Comparison of ENCODE assay signal across 8 mouse cellular contexts in genomic region chr1:171118269-171118684, GRCm38 (mm10). TPM values are rescaled to one million over a fixed set of nuclear protein-coding genes. Genes with fewer than 3 reads are reported as not detected.
DNase-seq lines count a peak whose midpoint lies in the region; ATAC-seq and TF ChIP-seq lines count a peak whose summit lies in the region.

No protein-coding gene starts in this region.

- peak; percentile 95 for DNase-seq in 416B (ENCODE audit: low read depth)
- DNase-seq in ES-E14 (ENCODE audit: low read depth, low spot score): peak; percentile 83
- peak; percentile 70 for DNase-seq in cerebellum, adult 9-11 months
- peak; percentile 44 for DNase-seq in gastrocnemius, adult 2 months
- DNase-seq in kidney, postnatal 4 days: peak; percentile 53 to 54

- in situ Hi-C loops in ES-E14 (cut with MboI; ENCODE audit: low sequenced_read_pairs in 2 of 2, unreplicated experiment in 2 of 2): loop anchor here in 1 of 2 experiments (10.0 kb wide), 1 partner anchor 127 kb away; no protein-coding TSS in a partner anchor

- no peak overlapping the region for H3K9ac ChIP-seq in ES-E14 (ENCODE audit: insufficient read depth, low read depth, low read length, poor library complexity, severe bottlenecking)
- no peak overlapping the region for H3K9ac ChIP-seq in liver, embryonic 16.5 days (ENCODE audit: low read depth, low read length)
- no peak overlapping the region for H3K9ac ChIP-seq in neural tube, embryonic 14.5 days (replicated peaks; ENCODE audit: low read depth, low read length)

- peaks cover 2 to 5% of the 10 kb centered on the region in 2 experiments; a peak in 2 of 4 replicates for H3K4me1 ChIP-seq in ES-E14 (ENCODE audit: control insufficient read depth in 2 of 2, insufficient read depth in 2 of 2, low read length in 2 of 2, poor library complexity in 1 of 2)
- H3K4me1 ChIP-seq in liver, embryonic 16.5 days (ENCODE audit: control insufficient read depth, low read depth, low read length): peaks cover 43% of the 10 kb centered on the region
- 0 out of 2 replicates have a peak, but pooled peaks cover 3% of the 10 kb centered on the region for H3K4me1 ChIP-seq in neural tube, embryonic 14.5 days (ENCODE audit: control insufficient read depth, insufficient read depth, low read length)

- ATAC-seq in liver, embryonic 16.5 days (ENCODE audit: low read depth): peak; percentile 35
- peak; percentile 25; the same call in 1 of the 2 replicates for ATAC-seq in neural tube, embryonic 14.5 days (ENCODE audit: low read depth)
- ATAC-seq in activated CD4-positive, CD25-positive, alpha-beta regulatory T cell, adult 4 months: no peak

- H3K27me3 ChIP-seq in liver, embryonic 16.5 days (ENCODE audit: control insufficient read depth, insufficient read depth, low read depth, low read length): no peaks in the 10 kb centered on the region
- H3K27me3 ChIP-seq in neural tube, embryonic 14.5 days (ENCODE audit: control insufficient read depth, insufficient read depth, low read length): no peaks in the 10 kb centered on the region

- H3K4me2 ChIP-seq in liver, embryonic 16.5 days (ENCODE audit: low read depth, low read length): no peak overlapping the region
- no peak overlapping the region for H3K4me2 ChIP-seq in neural tube, embryonic 14.5 days (ENCODE audit: low read depth, low read length)

- H3K9me3 ChIP-seq in ES-E14 (ENCODE audit: control insufficient read depth, insufficient read depth, low read depth, low read length): no peaks in the 10 kb centered on the region
- H3K9me3 ChIP-seq in liver, embryonic 16.5 days (replicated peaks; ENCODE audit: control insufficient read depth, low read length): no peaks in the 10 kb centered on the region
- H3K9me3 ChIP-seq in neural tube, embryonic 14.5 days (ENCODE audit: control insufficient read depth, low read length): no peaks in the 10 kb centered on the region

- no peak overlapping the region for H3K27ac ChIP-seq in ES-E14 (ENCODE audit: insufficient read depth, low read depth, low read length, poor library complexity, severe bottlenecking)
- H3K27ac ChIP-seq in gastrocnemius, adult 2 months: no peak overlapping the region
- no peak overlapping the region for H3K27ac ChIP-seq in liver, embryonic 16.5 days (ENCODE audit: low read length)
- H3K27ac ChIP-seq in neural tube, embryonic 14.5 days (ENCODE audit: low read depth, low read length): no peak overlapping the region

- peak; percentile 59 for TF ChIP-seq CTCF in gastrocnemius, adult 2 months (IDR thresholded peaks at IDR 0.05)

- no peaks in the 10 kb centered on the region for H3K36me3 ChIP-seq in ES-E14 (ENCODE audit: control insufficient read depth, insufficient read depth, low read length, poor library complexity, severe bottlenecking)
- no peaks in the 10 kb centered on the region for H3K36me3 ChIP-seq in liver, embryonic 16.5 days (ENCODE audit: control insufficient read depth, insufficient read depth)
- H3K36me3 ChIP-seq in neural tube, embryonic 14.5 days (ENCODE audit: control insufficient read depth, insufficient read depth, low read length): no peaks in the 10 kb centered on the region

- WGBS in liver, embryonic 16.5 days (ENCODE audit: insufficient replicate concordance): 10% methylated on average over 4 of the region's 4 CpGs
- 20% methylated on average over 4 of the region's 4 CpGs for WGBS in neural tube, embryonic 14.5 days

- no peak overlapping the region for H3K4me3 ChIP-seq in ES-E14 (ENCODE audit: insufficient read depth in 1 of 2, low read depth in 1 of 2, low read length in 2 of 2, poor library complexity in 1 of 2, severe bottlenecking in 1 of 2)
- H3K4me3 ChIP-seq in gastrocnemius, adult 2 months: no peak overlapping the region
- no peak overlapping the region for H3K4me3 ChIP-seq in liver, embryonic 16.5 days (ENCODE audit: low read depth, low read length)
- H3K4me3 ChIP-seq in neural tube, embryonic 14.5 days (ENCODE audit: low read depth, low read length): no peak overlapping the region

- intact Hi-C loops in gastrocnemius, adult 2 months (cut with DNase I): loop anchor here (2.0 to 10.0 kb wide), 3 partner anchors 33 to 227 kb away; partner anchors contain the start of genes Mpz, Nit1, Pfdn2 and Ppox

TF ChIP-seq in ES-E14, 5 proteins besides CTCF, POLR2A, EP300 and RAD21:
- TF ChIP-seq ZNF384 (IDR thresholded peaks at IDR 0.05; ENCODE audit: low read depth, low read length): no peak
- no peak for TF ChIP-seq HCFC1 (IDR thresholded peaks at IDR 0.05; ENCODE audit: borderline replicate concordance, insufficient read depth, low read length)
- no peak for TF ChIP-seq CHD2 (IDR thresholded peaks at IDR 0.05; ENCODE audit: low read depth, low read length)
- TF ChIP-seq ZC3H11A (IDR thresholded peaks at IDR 0.05; ENCODE audit: borderline replicate concordance, low read depth, low read length): peak; percentile 78; the same call in 1 of the 2 replicates
- no peak for TF ChIP-seq MAFK (IDR thresholded peaks at IDR 0.05; ENCODE audit: insufficient read depth, low read depth, low read length)
TF ChIP-seq in ES-E14: peak in this region for 1.

RNA-seq across cellular contexts. Expression of gene Cfap126, which starts 4.6 kb away (rescaled TPM):
- not detected in 2 replicates for total RNA-seq in ES-E14 (2012; rRNA removed)
- 1 to 10 TPM in 1 of 2 experiments, under 1 TPM in 1; 0.75 to 1.8 TPM for total RNA-seq in gastrocnemius, adult 2 months (2021)
- polyA plus RNA-seq in liver, embryonic 16.5 days (2015; fragmentation: Nextera tagmentation; extraction: Ambion mirVana): 1.8 and 2.1 TPM in 2 replicates
- 2.4 and 5.0 TPM in 2 replicates for polyA plus RNA-seq in neural tube, embryonic 14.5 days (2014; fragmentation: Nextera tagmentation; extraction: Ambion mirVana)
- 1 to 10 TPM; 2.1 to 2.4 TPM for polyA plus RNA-seq in activated CD4-positive, CD25-positive, alpha-beta regulatory T cell, adult 4 months (2017; shearing (Covaris generic))

RNA-seq across cellular contexts. Expression of gene Sdhc, which starts 32.1 kb away (rescaled TPM):
- 55.0 and 57.9 TPM in 2 replicates for total RNA-seq in ES-E14 (2012; rRNA removed)
- 100 to 1,000 TPM; 635 to 909 TPM for total RNA-seq in gastrocnemius, adult 2 months (2021)
- 137 and 164 TPM in 2 replicates for polyA plus RNA-seq in liver, embryonic 16.5 days (2015; fragmentation: Nextera tagmentation; extraction: Ambion mirVana)
- 297 and 334 TPM in 2 replicates for polyA plus RNA-seq in neural tube, embryonic 14.5 days (2014; fragmentation: Nextera tagmentation; extraction: Ambion mirVana)
- 100 to 1,000 TPM; 102 to 131 TPM for polyA plus RNA-seq in activated CD4-positive, CD25-positive, alpha-beta regulatory T cell, adult 4 months (2017; shearing (Covaris generic))

RNA-seq across cellular contexts. Expression of gene Mpz, which starts 32.2 kb away (rescaled TPM):
- 0.36 TPM in 1 of 2 replicates, not detected in the other for total RNA-seq in ES-E14 (2012; rRNA removed)
- total RNA-seq in gastrocnemius, adult 2 months (2021): 10 to 100 TPM; 24.7 to 27.7 TPM
- polyA plus RNA-seq in liver, embryonic 16.5 days (2015; fragmentation: Nextera tagmentation; extraction: Ambion mirVana): 0.04 TPM in 1 of 2 replicates, not detected in the other
- polyA plus RNA-seq in neural tube, embryonic 14.5 days (2014; fragmentation: Nextera tagmentation; extraction: Ambion mirVana): 11.8 TPM in 1 of 2 replicates, not detected in the other
- polyA plus RNA-seq in activated CD4-positive, CD25-positive, alpha-beta regulatory T cell, adult 4 months (2017; shearing (Covaris generic)): not detected

RNA-seq across cellular contexts. Expression of gene Fcgr3, which starts 53.5 kb away (rescaled TPM):
- 0.32 and 0.40 TPM in 2 replicates for total RNA-seq in ES-E14 (2012; rRNA removed)
- total RNA-seq in gastrocnemius, adult 2 months (2021): 1 to 10 TPM; 1.8 to 4.3 TPM
- 28.6 and 30.3 TPM in 2 replicates for polyA plus RNA-seq in liver, embryonic 16.5 days (2015; fragmentation: Nextera tagmentation; extraction: Ambion mirVana)
- 5.5 and 8.8 TPM in 2 replicates for polyA plus RNA-seq in neural tube, embryonic 14.5 days (2014; fragmentation: Nextera tagmentation; extraction: Ambion mirVana)
- polyA plus RNA-seq in activated CD4-positive, CD25-positive, alpha-beta regulatory T cell, adult 4 months (2017; shearing (Covaris generic)): under 1 TPM in 1 of 2 experiments, not detected in 1; 0.45 TPM

Comparison
In these comparisons a context has a peak if more than half of its experiments do, and no peak if none do; other contexts are left out.
1. DNase-seq: peak in every context shown above with its lines; median percentile 95 in 416B; 83 in ES-E14; 70 in cerebellum, adult 9-11 months; 54 in kidney, postnatal 4 days; 44 in gastrocnemius, adult 2 months.